Mouse (Mus musculus): Measurements from ENCODE around the gene Ugt1a10. TPM values are rescaled to one million over a fixed set of nuclear protein-coding genes. Genes with fewer than 3 reads are reported as not detected.
"Not testable (repeated sequence)": the region's sequence is repeated elsewhere in the genome, so short reads cannot be mapped to it uniquely, and the experiment has no call there.

Ugt1a10 gene
- polyA plus RNA-seq, 1 experiment = not detected

- H3K4me1 ChIP-seq (ENCODE audit: control insufficient read depth, insufficient read depth, low read length) = no peaks in the 10 kb centered on the region
- H3K27ac ChIP-seq (ENCODE audit: insufficient read depth, low read length) = no peak overlapping the region
- DNase-seq = no peak
- 85% methylated on average over 1 of the region's 1 CpGs for WGBS
- TF ChIP-seq POLR2A (IDR thresholded peaks at IDR 0.05; ENCODE audit: borderline replicate concordance, insufficient read depth, low read length) = no peak
- TF ChIP-seq CTCF (IDR thresholded peaks at IDR 0.05; ENCODE audit: borderline replicate concordance, insufficient read depth, low read depth, low read length) = no peak
- H3K27me3 ChIP-seq (ENCODE audit: control insufficient read depth, insufficient read depth, low read length) = no peaks in the 10 kb centered on the region
- no peak overlapping the region for H3K4me3 ChIP-seq (replicated peaks; ENCODE audit: insufficient read depth, low read depth, low read length)
These were observed 21.9 kb downstream of the Ugt1a10 start for GRCm38 (mm10) chr1:88077128-88077527.

- H3K4me1 ChIP-seq (ENCODE audit: control insufficient read depth, insufficient read depth, low read length) = no peaks in the 10 kb centered on the region
- H3K27me3 ChIP-seq (ENCODE audit: control insufficient read depth, insufficient read depth, low read length) = no peaks in the 10 kb centered on the region
- H3K27ac ChIP-seq (ENCODE audit: insufficient read depth, low read length) = no peak overlapping the region
- no peak overlapping the region for H3K4me3 ChIP-seq (replicated peaks; ENCODE audit: insufficient read depth, low read depth, low read length)
- no peak for TF ChIP-seq POLR2A (IDR thresholded peaks at IDR 0.05; ENCODE audit: borderline replicate concordance, insufficient read depth, low read length)
- TF ChIP-seq CTCF (IDR thresholded peaks at IDR 0.05; ENCODE audit: borderline replicate concordance, insufficient read depth, low read depth, low read length) = no peak
- no peak for DNase-seq
- 98% methylated on average over 1 of the region's 1 CpGs for WGBS
These were observed 26.5 kb downstream of the Ugt1a10 start for GRCm38 (mm10) chr1:88081670-88082069.

GRCm38 (mm10) chr1:88086125-88086524 is 30.9 kb downstream of the Ugt1a10 start:
- TF ChIP-seq POLR2A (IDR thresholded peaks at IDR 0.05; ENCODE audit: borderline replicate concordance, insufficient read depth, low read length) (no peak), CTCF (IDR thresholded peaks at IDR 0.05; ENCODE audit: borderline replicate concordance, insufficient read depth, low read depth, low read length) (no peak)
- H3K4me1 ChIP-seq (ENCODE audit: control insufficient read depth, insufficient read depth, low read length) = no peaks in the 10 kb centered on the region
- no peaks in the 10 kb centered on the region for H3K27me3 ChIP-seq (ENCODE audit: control insufficient read depth, insufficient read depth, low read length)
- WGBS = 87% methylated on average over 1 of the region's 1 CpGs
- no peak for DNase-seq
- no peak overlapping the region for H3K27ac ChIP-seq (ENCODE audit: insufficient read depth, low read length)
- no peak overlapping the region for H3K4me3 ChIP-seq (replicated peaks; ENCODE audit: insufficient read depth, low read depth, low read length)

DNA sequence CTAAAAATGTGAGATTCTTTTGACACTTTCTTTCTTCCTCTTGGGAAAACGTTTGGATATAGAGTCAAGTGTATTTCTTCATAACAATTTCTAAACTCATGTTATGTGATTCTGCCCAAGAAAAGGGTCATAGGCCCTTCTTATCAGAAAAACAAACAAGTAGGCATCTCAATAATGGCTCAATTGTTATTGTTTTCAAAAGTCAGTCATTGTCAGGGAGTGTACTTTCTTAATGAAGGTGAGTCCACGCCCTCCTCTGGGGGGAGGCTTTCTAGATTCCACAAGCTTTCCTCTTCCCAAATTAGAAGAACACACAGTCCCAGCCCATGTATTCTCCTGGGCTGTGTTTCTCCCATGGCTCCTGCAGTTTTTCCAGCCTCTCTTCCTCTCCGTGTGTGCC is 32.3 kb downstream of the Ugt1a10 start, which contains the start of gene Ugt1a8:
TSS of gene Ugt1a8 (plus strand) at position 301 of the 400 bp plus-strand sequence.
- 74% methylated on average over 3 of the region's 3 CpGs for WGBS
- Histone ChIP-seq H3K27ac (ENCODE audit: insufficient read depth, low read length) (no peak within 1 kb of the TSS), H3K4me3 (replicated peaks; ENCODE audit: insufficient read depth, low read depth, low read length) (no peak within 1 kb of the TSS), H3K27me3 (ENCODE audit: control insufficient read depth, insufficient read depth, low read length) (no peaks in the 10 kb centered on the region), H3K4me1 (ENCODE audit: control insufficient read depth, insufficient read depth, low read length) (no peaks in the 10 kb centered on the region)
- no peak for TF ChIP-seq CTCF (IDR thresholded peaks at IDR 0.05; ENCODE audit: borderline replicate concordance, insufficient read depth, low read depth, low read length)
- TF ChIP-seq POLR2A (IDR thresholded peaks at IDR 0.05; ENCODE audit: borderline replicate concordance, insufficient read depth, low read length) = no peak
- DNase-seq = no peak

GRCm38 (mm10) chr1:88092341-88092740 is 37.2 kb downstream of the Ugt1a10 start:
- TF ChIP-seq POLR2A (IDR thresholded peaks at IDR 0.05; ENCODE audit: borderline replicate concordance, insufficient read depth, low read length) (no peak), CTCF (IDR thresholded peaks at IDR 0.05; ENCODE audit: borderline replicate concordance, insufficient read depth, low read depth, low read length) (no peak)
- Histone ChIP-seq H3K4me3 (replicated peaks; ENCODE audit: insufficient read depth, low read depth, low read length) (no peak overlapping the region), H3K27me3 (ENCODE audit: control insufficient read depth, insufficient read depth, low read length) (no peaks in the 10 kb centered on the region), H3K27ac (ENCODE audit: insufficient read depth, low read length) (no peak overlapping the region), H3K4me1 (ENCODE audit: control insufficient read depth, insufficient read depth, low read length) (no peaks in the 10 kb centered on the region)
- no peak for DNase-seq

- H3K27me3 ChIP-seq (ENCODE audit: control insufficient read depth, insufficient read depth, low read length); H3K27ac ChIP-seq (ENCODE audit: insufficient read depth, low read length); H3K4me3 ChIP-seq (replicated peaks; ENCODE audit: insufficient read depth, low read depth, low read length); DNase-seq; H3K4me1 ChIP-seq (ENCODE audit: control insufficient read depth, insufficient read depth, low read length): not testable (repeated sequence)
- 75% methylated on average over 3 of the region's 3 CpGs for WGBS
These were observed 39.1 kb downstream of the Ugt1a10 start for GRCm38 (mm10) chr1:88094270-88094676.

- Histone ChIP-seq H3K27ac (ENCODE audit: insufficient read depth, low read length) (no peak within 1 kb of the TSS), H3K27me3 (ENCODE audit: control insufficient read depth, insufficient read depth, low read length) (no peaks in the 10 kb centered on the region), H3K4me1 (ENCODE audit: control insufficient read depth, insufficient read depth, low read length) (no peaks in the 10 kb centered on the region), H3K4me3 (replicated peaks; ENCODE audit: insufficient read depth, low read depth, low read length) (no peak within 1 kb of the TSS)
- 66% methylated on average over 10 of the region's 10 CpGs for WGBS
- TF ChIP-seq POLR2A (IDR thresholded peaks at IDR 0.05; ENCODE audit: borderline replicate concordance, insufficient read depth, low read length) (no peak), CTCF (IDR thresholded peaks at IDR 0.05; ENCODE audit: borderline replicate concordance, insufficient read depth, low read depth, low read length) (no peak)
- no peak for DNase-seq
These were observed 39.8 kb downstream of the Ugt1a10 start, which contains the start of gene Ugt1a7c for GRCm38 (mm10) chr1:88094941-88095492. Ugt1a7c (plus strand) TSS chr1:88095062.

DNA sequence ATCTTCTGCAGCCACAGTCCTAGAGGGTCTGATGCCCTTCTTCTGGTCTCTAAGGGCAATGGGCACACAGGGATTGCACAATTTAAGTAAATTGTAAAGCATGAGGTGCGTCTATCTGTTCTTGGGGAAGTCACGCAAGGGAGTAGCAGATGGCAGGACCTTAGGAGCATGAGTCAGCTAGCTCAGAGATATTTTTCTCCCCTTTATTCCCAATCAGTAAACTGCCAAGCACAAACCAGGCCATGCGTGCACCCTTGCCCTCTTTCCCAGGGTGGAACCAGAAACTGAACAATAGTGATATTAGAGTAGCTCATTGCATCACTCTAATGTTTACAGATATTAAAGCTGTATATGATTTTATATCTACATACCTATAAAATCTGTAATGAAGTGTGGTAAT is 43.4 kb downstream of the Ugt1a10 start:
- 57% methylated on average over 3 of the region's 3 CpGs for WGBS
- DNase-seq = peak in 1 of 2 experiments; percentile 18
- H3K27me3 ChIP-seq (ENCODE audit: control insufficient read depth, insufficient read depth, low read length); H3K4me1 ChIP-seq (ENCODE audit: control insufficient read depth, insufficient read depth, low read length); H3K27ac ChIP-seq (ENCODE audit: insufficient read depth, low read length); H3K4me3 ChIP-seq (replicated peaks; ENCODE audit: insufficient read depth, low read depth, low read length): not testable (repeated sequence)

GRCm38 (mm10) chr1:88099691-88100090 is 44.5 kb downstream of the Ugt1a10 start:
- DNase-seq; H3K4me3 ChIP-seq (replicated peaks; ENCODE audit: insufficient read depth, low read depth, low read length); H3K4me1 ChIP-seq (ENCODE audit: control insufficient read depth, insufficient read depth, low read length); H3K27ac ChIP-seq (ENCODE audit: insufficient read depth, low read length); H3K27me3 ChIP-seq (ENCODE audit: control insufficient read depth, insufficient read depth, low read length): not testable (repeated sequence)
- 82% methylated on average over 2 of the region's 2 CpGs for WGBS

DNA sequence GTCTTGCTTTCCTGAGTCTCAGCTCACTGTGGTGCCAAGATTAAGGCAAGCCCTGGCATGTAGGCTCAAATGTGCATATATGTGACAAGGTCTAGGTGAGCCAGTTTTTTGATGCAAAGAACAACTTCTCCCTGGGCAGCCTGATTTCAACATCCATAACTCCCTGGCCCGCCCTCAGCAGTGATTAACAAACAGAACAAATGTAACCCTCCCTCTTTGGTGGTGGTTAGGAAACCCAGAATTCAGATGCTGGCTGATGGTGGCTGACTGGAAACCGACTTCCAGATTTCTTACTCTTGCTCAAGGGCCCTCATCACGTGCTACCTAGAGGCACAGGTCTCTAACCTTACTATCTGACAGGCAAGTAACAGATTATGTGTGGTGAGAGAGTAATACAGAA is 47.8 kb downstream of the Ugt1a10 start, which contains the start of gene Ugt1a6b:
TSS of gene Ugt1a6b (plus strand) at position 234 of the 400 bp plus-strand sequence.
- not testable (repeated sequence) for H3K27ac ChIP-seq (ENCODE audit: insufficient read depth, low read length); DNase-seq; H3K27me3 ChIP-seq (ENCODE audit: control insufficient read depth, insufficient read depth, low read length); H3K4me3 ChIP-seq (replicated peaks; ENCODE audit: insufficient read depth, low read depth, low read length); H3K4me1 ChIP-seq (ENCODE audit: control insufficient read depth, insufficient read depth, low read length)
- WGBS = 75% methylated on average over 3 of the region's 3 CpGs

DNA sequence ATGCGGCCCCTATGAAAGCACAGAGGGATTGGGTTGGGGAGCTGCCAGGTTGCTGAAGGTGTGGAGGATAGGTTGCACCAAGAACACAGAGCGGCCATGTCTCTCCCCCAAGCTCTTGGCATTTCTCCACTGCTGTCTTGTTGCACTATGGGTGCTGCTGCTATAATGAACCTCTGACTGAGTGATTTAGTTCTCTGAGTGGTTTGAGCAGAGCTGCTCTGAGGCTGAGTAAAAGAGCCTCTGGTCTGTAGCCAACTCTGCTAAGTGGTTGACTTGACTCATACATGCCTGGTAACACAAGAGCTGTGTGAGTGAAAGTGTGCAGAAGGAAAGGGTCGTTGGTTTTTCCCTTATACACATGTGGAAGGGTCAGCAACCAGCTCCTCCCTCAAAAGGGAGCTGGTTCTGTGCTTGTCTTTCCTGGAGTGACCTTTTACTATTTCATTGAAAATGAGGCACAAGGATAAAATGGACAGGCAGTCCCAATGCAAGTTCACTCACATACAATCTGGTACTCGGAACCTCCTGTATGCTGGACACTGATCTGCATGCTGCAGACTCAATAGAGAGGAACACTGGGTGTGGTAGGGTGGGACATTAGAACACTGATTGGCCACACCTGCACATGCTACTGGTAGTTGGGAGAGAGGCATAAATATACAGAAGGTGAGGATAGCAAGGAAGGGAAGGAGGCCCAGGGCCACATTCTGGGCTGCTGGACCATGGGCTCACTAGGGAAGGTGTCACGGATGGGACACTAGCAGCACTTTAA is 48.7 kb downstream of the Ugt1a10 start:
- H3K4me3 ChIP-seq (replicated peaks; ENCODE audit: insufficient read depth, low read depth, low read length); H3K4me1 ChIP-seq (ENCODE audit: control insufficient read depth, insufficient read depth, low read length); H3K27me3 ChIP-seq (ENCODE audit: control insufficient read depth, insufficient read depth, low read length); DNase-seq; H3K27ac ChIP-seq (ENCODE audit: insufficient read depth, low read length): not testable (repeated sequence)
- WGBS = 73% methylated on average over 5 of the region's 5 CpGs

Measured in cerebellum, adult 2 months (tissue).